Mouse (Mus musculus): ENCODE measurements around the gene Gucy2g.

Gucy2g gene

GRCm38 (mm10) chr19:55241186-55241645 is at the start of gene Gucy2g:
Gucy2g (minus strand) TSS chr19:55241236.
- no peak for DNase-seq (ENCODE audit: low read depth, low spot score)

DNA sequence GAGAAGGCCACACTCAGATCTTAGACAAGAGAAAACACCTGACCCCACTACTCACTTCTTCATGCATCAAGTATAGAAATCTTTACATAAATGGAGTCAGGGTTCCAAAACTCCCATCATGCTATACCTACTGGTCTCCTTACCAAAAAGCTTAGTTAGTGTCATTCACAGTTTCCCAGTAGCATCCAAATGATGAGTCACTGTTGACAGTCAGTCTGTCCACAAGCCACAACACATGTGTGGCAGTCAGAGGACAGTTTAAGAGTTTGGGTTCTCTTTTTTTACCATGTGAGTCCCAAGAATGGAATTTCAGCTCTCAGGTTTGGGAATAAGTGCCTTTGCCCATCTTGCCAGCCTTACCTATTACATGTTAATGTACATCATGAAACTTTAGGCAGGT is 47.9 kb upstream of the Gucy2g start:
- no peak for DNase-seq (ENCODE audit: low read depth, low spot score)

- no peak for DNase-seq (ENCODE audit: low read depth, low spot score)
Observed at GRCm38 (mm10) chr19:55286034-55286433, 45.0 kb upstream of the Gucy2g start.

GRCm38 (mm10) chr19:55284093-55284492 is 43.1 kb upstream of the Gucy2g start:
- DNase-seq (ENCODE audit: low read depth, low spot score), result no peak

- DNase-seq (ENCODE audit: low read depth, low spot score), result no peak
Observed at GRCm38 (mm10) chr19:55276770-55277169, 35.7 kb upstream of the Gucy2g start.

DNA sequence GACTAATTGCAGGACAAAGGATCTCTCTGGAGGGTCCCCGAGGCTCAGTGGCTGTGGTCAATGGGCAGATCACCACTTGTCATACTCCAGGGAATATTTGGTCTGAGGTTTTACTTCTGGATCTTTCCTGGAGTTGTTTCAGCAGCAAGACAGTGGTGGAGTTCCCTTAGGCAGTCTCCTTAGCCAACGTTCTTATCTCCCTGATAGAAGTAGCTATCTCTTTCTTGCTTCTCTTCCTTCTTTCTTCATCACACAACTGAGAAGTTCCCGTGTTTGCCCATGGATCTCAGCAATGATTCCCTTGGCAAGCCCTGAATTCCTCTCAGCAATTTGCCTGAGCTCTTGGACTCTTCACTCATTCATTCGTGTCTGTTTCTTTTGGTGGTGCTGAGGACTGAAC is 35.1 kb upstream of the Gucy2g start:
- DNase-seq (ENCODE audit: low read depth, low spot score), result no peak

DNA sequence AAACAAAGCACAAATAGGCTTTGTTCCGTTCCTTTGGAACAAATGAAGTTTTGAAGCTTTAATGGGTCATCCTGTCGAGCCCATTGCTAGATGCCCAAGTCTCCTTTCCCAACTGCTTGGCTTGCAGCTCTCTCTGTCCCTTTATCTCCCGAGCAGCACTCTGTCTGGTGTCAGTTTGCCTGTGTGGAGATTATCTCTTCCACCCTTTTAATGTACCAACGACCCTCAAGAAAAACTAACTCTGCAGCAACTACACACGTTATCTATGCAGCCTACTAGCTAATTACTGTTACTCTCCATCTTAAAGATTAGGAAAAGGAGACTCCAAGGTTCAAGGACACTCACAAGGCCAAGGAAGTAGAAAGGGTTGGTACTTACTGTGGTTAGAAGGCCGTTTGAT is 32.3 kb upstream of the Gucy2g start:
- no peak for DNase-seq (ENCODE audit: low read depth, low spot score)

DNA sequence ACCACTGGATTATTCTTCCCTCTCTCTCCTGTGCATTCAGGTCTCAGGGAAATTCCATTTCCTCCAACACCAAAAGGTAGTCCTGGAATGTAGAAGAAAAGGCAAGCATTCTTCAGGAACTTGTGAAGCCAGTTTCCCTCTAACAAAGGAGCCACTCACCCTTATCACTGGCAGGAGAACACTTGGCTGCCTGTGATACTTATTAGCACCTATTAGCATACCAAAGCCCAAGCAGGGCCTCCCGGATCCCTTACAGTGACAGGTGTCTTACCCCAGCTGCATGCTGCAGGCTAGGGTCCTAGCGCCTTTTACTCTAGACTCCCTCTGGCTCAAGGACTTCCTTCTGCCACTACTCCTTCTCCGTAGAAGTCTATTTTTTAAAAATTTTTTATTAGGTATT is 30.4 kb upstream of the Gucy2g start:
- no peak for DNase-seq (ENCODE audit: low read depth, low spot score)

- DNase-seq (ENCODE audit: low read depth, low spot score), result no peak
Observed at GRCm38 (mm10) chr19:55269051-55269450, 28.0 kb upstream of the Gucy2g start.

- DNase-seq (ENCODE audit: low read depth, low spot score), result no peak
Observed at GRCm38 (mm10) chr19:55268150-55268549, 27.1 kb upstream of the Gucy2g start.

- DNase-seq (ENCODE audit: low read depth, low spot score), result no peak
Observed at GRCm38 (mm10) chr19:55266786-55267185, 25.8 kb upstream of the Gucy2g start.

DNA sequence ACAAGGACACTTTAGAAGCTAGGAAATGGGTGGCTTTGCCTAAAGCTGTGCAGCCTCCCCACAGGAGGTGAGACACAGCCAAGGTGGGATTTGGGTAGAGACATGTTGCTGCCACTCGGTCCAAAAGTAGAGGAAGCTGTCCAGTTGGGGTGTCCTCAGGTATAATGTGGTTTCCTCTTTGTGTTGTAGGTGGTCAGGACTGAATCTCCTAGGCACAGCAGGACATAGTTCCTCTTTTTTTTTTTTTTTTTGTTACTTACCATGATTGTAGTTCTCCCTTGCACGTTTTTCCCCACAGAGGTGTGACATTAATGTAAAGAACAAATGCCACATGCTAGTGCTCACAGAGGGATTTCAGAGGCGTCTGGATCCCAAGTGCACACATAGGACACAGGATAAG is 24.2 kb upstream of the Gucy2g start:
- no peak for DNase-seq (ENCODE audit: low read depth, low spot score)

DNA sequence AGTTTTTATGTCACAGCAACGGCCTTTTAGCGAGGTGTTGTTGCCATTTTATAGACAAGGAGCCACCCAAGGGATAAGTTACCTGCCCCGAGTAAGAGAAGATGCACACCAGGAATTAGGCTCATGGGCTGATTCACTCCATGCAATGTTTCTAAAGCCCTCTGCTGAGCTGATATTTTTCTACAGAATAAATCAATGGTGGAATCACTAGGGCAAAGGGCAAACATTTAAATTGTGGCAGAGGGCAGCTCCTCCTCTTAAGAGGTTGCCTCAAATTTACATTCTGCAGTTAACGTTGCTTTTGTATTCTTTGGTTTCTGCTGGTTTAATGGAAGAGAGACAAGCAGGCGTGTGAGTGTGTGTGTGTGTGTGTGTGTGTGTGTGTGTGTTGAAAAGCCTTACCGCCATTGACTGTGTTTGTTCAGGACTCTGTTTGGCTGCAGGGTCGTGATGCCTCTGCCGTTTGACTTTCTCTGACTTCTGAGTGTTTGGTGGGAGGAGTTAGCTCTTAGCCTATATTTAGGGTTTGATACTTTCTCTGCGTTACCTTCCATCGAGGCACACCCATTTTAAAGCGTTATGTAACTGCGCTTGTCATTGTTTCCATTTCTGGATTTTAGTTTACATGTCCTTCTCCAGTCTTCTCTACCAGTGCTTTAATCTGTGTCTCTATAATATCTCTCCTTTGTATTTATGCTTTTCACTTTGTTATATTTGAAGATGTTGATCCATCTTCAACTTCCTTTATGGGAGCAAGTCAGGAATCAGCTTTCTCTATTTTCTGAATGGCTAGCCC is 19.6 kb upstream of the Gucy2g start:
- no peak for DNase-seq (ENCODE audit: low read depth, low spot score)

DNA sequence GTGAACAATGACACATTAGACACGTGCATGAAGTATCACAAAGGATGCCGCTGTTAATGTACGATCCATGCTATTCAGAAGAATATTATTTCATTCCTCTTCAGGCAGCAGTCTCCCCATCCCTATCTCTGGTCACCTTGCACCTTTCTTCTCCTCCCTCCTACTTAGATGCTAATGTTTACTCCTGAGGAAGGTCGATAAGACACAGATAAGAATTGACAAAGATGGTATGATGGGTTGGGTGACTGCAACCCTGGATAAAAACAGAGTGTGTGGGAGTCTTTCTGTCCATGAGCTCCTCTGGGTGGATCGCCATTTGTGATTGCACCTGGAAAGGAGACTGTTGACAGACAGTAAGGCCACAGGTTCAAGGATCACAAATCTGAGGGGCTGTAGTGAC is 17.5 kb upstream of the Gucy2g start:
- no peak for DNase-seq (ENCODE audit: low read depth, low spot score)

GRCm38 (mm10) chr19:55257656-55258375 is 16.8 kb upstream of the Gucy2g start:
- no peak for DNase-seq (ENCODE audit: low read depth, low spot score)

GRCm38 (mm10) chr19:55256156-55256555 is 15.1 kb upstream of the Gucy2g start:
- DNase-seq (ENCODE audit: low read depth, low spot score), result peak; percentile 73

DNA sequence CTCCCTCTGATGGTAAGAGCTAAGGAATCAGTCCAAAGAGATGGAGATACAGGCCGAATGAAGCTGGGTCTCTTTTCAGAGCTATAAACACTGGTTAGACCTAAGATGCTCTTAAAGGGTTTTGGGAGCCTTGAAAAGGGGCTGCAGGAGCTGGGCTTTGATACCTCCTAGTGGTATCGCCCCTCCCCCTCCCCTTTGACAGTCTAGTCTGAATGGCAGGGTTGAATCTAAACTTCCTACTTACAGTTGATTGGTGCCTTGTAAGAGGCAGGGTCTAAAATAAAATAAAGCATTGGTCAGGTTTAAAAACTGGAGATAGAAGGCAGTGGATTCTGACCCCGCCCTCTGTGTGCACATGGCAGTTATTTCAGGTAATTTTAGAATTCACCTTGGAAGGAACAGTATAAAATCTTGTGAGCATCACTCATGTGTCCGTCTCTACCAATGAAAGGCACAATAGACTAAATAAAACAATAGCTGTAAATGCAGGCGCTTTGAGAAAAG is 13.5 kb upstream of the Gucy2g start:
- DNase-seq (ENCODE audit: low read depth, low spot score), result peak; percentile 50

- peak; percentile 82 for DNase-seq (ENCODE audit: low read depth, low spot score)
Observed at GRCm38 (mm10) chr19:55253570-55254441, 12.8 kb upstream of the Gucy2g start.

DNA sequence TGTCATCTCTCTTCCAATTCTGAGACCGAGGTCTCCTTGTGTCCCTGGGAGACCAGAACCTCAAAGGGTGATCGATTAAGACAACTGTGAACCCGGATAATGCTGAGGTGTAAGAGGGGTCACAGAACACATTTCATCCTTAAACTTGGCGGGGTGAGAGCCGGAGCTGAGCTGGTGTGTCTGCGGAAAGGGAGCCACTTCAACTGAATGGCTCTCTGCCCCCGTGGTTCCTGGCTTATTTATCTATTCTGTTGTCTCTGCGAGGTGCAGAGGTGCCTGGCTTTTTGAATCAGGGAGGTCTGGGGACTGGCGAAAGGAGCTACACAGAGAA is 12.2 kb upstream of the Gucy2g start:
- peak; percentile 33 for DNase-seq (ENCODE audit: low read depth, low spot score)

DNA sequence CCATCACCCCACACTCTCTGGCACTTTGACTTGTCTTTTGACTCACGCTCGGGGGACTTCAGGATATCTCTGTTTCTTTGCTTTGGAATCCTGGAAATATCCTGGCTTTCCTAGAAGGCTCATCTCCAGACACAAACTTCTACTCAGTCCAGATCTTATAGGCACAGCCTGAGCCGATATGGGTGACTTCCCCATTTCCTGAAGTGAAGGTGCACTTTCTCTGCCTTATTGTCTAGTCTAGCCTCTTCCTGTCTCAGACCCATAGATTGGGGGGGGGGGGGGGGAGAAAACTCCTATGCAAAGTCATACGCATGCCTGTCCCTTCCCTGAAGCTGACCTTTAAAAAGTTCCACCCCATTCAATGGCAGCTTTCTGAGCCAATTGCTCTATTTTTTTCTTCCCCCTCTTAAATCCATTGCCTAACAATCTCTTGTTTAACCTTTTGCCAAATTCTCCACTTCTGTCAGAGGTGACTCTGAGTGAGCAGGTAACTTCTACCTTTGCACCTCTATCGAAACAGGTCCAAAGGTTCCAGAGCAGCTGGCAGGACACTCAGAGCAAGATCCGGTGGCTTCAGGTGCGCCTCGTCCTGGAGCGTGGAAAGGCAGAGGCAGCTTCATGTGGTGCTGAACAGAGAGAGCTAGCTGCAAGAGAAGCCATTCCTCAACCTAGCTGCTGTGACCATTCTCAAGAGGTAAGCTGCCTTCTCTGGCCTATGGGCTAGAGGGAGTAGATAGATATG is 10.5 kb upstream of the Gucy2g start, which contains the start of gene Acsl5:
Gene Acsl5, plus strand, starts transcription at position 556 of the 742 bp plus-strand sequence.
- DNase-seq (ENCODE audit: low read depth, low spot score), result no peak

DNA sequence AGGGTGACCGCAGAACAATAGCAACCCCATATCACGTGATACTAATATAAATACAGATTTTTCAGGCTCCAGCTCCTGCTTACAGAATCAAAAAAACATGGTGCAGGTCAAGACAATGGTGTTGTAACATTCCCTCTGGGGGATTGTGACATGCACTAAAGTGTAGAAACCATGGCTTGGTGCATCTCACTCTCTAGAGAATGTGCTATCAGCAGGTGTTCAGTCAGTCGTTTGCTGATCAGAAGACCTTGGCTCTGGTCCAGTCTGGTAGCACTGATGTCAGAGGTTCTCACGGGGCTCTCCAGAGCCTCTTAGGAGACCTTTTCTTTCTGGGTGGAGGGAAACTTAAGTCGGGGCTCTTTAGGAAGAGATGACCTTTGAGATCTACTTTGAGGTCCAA is 9.4 kb upstream of the Gucy2g start:
- DNase-seq (ENCODE audit: low read depth, low spot score), result no peak

Data from brain, adult 2 months (tissue).